12 mouse cellular contexts compared by ENCODE assay signal in the genomic region with DNA sequence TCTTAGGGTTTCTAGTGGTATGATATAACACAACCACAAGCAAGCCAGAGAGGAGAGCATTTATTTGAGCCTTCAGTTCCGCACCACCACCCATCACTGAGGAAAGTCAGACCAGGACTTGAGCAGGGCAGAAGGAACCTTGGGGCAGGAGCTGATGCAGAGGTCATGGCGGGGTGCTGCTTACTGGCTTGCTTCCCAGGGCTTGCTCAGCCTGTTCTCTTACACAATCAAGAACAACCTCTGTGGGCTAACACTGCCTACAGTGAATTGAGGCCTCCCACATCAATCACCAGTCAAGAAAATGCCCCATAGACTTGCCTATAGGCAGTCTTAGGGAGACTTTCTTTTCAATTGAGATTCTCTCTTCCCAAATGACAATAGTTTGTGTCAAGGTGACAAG.
DNase-seq lines count a peak whose midpoint lies in the region; ATAC-seq lines count a peak whose summit lies in the region.
"Had no signal": no experiment of that assay in that cellular context is flagged by ENCODE, and none has a peak within 500 bp of the region (broad histone marks: within the 10 kb centered on the region; RNA-seq: fewer than 3 reads in every experiment).

No protein-coding gene starts in this region.

- no peak overlapping the region for H3K9ac ChIP-seq in forebrain, embryonic 13.5 days
- H3K9ac ChIP-seq: neural tube, embryonic 12.5 days had no signal

- no peak overlapping the region for H3K4me3 ChIP-seq in forebrain, embryonic 13.5 days
- H3K4me3 ChIP-seq: neural tube, embryonic 12.5 days had no signal

- H3K4me2 ChIP-seq in forebrain, embryonic 13.5 days = no peak overlapping the region
- H3K4me2 ChIP-seq: liver, embryonic 11.5 days; neural tube, embryonic 12.5 days had no signal

- no peaks in the 10 kb centered on the region for H3K9me3 ChIP-seq in forebrain, embryonic 13.5 days (replicated peaks)
- H3K9me3 ChIP-seq: neural tube, embryonic 12.5 days had no signal

- H3K36me3 ChIP-seq in forebrain, embryonic 13.5 days (ENCODE audit: poor library complexity, severe bottlenecking) = no peaks in the 10 kb centered on the region
- H3K36me3 ChIP-seq: neural tube, embryonic 12.5 days had no signal

- ATAC-seq in forebrain, embryonic 13.5 days = no peak
- ATAC-seq: midbrain, embryonic 16.5 days had no signal

- peak; percentile 45 for DNase-seq in ovary, postnatal 36 days (ENCODE audit: low spot score)
- no peak for DNase-seq in ovary, postnatal 10 days (ENCODE audit: low spot score)
- DNase-seq in adrenal gland, adult 2 months = peak; percentile 90
- DNase-seq in gonadal fat pad, adult 2 months (ENCODE audit: low read depth) = peak; percentile 41
- DNase-seq in lung, postnatal 25 days (ENCODE audit: low spot score) = peak; percentile 16
- DNase-seq in cerebellum, adult 11-12 months = no peak
- no peak for DNase-seq in right cerebral cortex, adult 18-20 months

- 89% methylated on average over 2 of the region's 2 CpGs for WGBS in forebrain, embryonic 13.5 days

- peaks cover 19% of the 10 kb centered on the region for H3K4me1 ChIP-seq in forebrain, embryonic 13.5 days
- H3K4me1 ChIP-seq: neural tube, embryonic 12.5 days had no signal

- no peak overlapping the region for H3K27ac ChIP-seq in forebrain, embryonic 13.5 days
- H3K27ac ChIP-seq: neural tube, embryonic 12.5 days had no signal

- H3K27me3 ChIP-seq in forebrain, embryonic 13.5 days = no peaks in the 10 kb centered on the region
- H3K27me3 ChIP-seq: CH12.LX; neural tube, embryonic 12.5 days had no signal

Comparison
In these comparisons a context has a peak if more than half of its experiments do, and no peak if none do; other contexts are left out.
1. DNase-seq: peak in ovary, postnatal 36 days (single experiment), adrenal gland, adult 2 months (single experiment), gonadal fat pad, adult 2 months (single experiment) and lung, postnatal 25 days (single experiment); none in ovary, postnatal 10 days (single experiment), cerebellum, adult 11-12 months (single experiment) and right cerebral cortex, adult 18-20 months (single experiment).